In the genomic region with DNA sequence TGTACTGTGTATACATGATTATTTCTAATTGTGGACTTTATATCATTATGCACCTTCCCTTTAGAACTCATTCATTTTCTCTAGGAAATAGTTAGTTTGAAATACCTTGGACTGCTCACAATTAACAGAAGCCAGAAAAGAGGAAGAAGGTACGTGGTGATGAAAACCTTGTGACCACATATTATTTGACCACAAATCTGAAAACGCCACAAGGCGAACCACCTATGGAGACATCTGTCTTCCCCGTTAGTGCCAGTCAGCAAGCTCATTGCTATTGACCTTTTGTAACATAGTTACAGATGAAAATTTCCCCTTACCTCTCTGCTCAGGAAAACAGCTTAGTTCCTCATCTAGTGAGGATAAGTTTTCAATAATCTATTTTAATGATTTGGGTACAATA, we compare ENCODE assay signal across 18 mouse cellular contexts.
"Had no signal": no experiment of that assay in that cellular context is flagged by ENCODE, and none has a peak within 500 bp of the region (broad histone marks: within the 10 kb centered on the region; RNA-seq: fewer than 3 reads in every experiment).

No protein-coding gene starts in this region.

- H3K27me3 ChIP-seq: limb, embryonic 12.5 days; limb, embryonic 15.5 days; lung, embryonic 15.5 days; midbrain, embryonic 12.5 days; midbrain, embryonic 15.5 days had no signal

- ATAC-seq: liver, postnatal 0 days; midbrain, embryonic 15.5 days had no signal

- DNase-seq: kidney, adult 18-20 months; kidney, adult 9 months; kidney, postnatal 25 days; layer of hippocampus, adult 9-11 months; left cerebral cortex, postnatal 4 days; liver, postnatal 0 days; lung, postnatal 36 days; thymus, adult 2 months; thymus, postnatal 25 days had no signal

- H3K9ac ChIP-seq: limb, embryonic 12.5 days; limb, embryonic 15.5 days; liver, embryonic 14.5 days; liver, postnatal 0 days; lung, embryonic 15.5 days; midbrain, embryonic 12.5 days; midbrain, embryonic 15.5 days had no signal

- H3K27ac ChIP-seq: layer of hippocampus, adult 2 months; left cerebral cortex, adult 2 months; limb, embryonic 12.5 days; limb, embryonic 15.5 days; liver, embryonic 14.5 days; lung, embryonic 15.5 days; midbrain, embryonic 12.5 days; midbrain, embryonic 15.5 days; stomach, postnatal 0 days had no signal

- H3K36me3 ChIP-seq: limb, embryonic 12.5 days; limb, embryonic 15.5 days; lung, embryonic 15.5 days; midbrain, embryonic 12.5 days; midbrain, embryonic 15.5 days had no signal

- H3K4me1 ChIP-seq: limb, embryonic 12.5 days; lung, embryonic 15.5 days had no signal

- H3K9me3 ChIP-seq: limb, embryonic 15.5 days; lung, embryonic 15.5 days; midbrain, embryonic 15.5 days had no signal

- H3K4me3 ChIP-seq: layer of hippocampus, adult 2 months; left cerebral cortex, adult 2 months; limb, embryonic 12.5 days; limb, embryonic 15.5 days; lung, embryonic 15.5 days; midbrain, embryonic 12.5 days; midbrain, embryonic 15.5 days had no signal
